Mouse (Mus musculus) megakaryocyte progenitor cell, adult 5-6 weeks (primary cell): ENCODE measurements around the gene Slc22a21. TPM values are rescaled to one million over a fixed set of nuclear protein-coding genes. Genes with fewer than 3 reads are reported as not detected.

ENCODE experiments used
- ATAC-seq: replicated peaks from 2 replicates; pipeline ENCODE4 v1.8.0; 2016; ENCODE audit warnings: mild to moderate bottlenecking, moderate TSS enrichment, inconsistent platforms; ENCODE audit not compliant: poor library complexity
- total RNA-seq, 2 experiments: library from RNA; stranded (forward) in 1 of 2; stranded (reverse) in 1 of 2; fragments of 157-497, 149-512 nt in 1 of 2; fragments of 200-1000 nt in 1 of 2; gene quantifications; 2 replicates each; pipeline versions ENCODE4 v1.2.3 to v1.2.4; 2015 to 2017

Slc22a21 gene
- total RNA-seq, 2 experiments from 2014 or later, result 0.71 to 3.0 TPM

DNA sequence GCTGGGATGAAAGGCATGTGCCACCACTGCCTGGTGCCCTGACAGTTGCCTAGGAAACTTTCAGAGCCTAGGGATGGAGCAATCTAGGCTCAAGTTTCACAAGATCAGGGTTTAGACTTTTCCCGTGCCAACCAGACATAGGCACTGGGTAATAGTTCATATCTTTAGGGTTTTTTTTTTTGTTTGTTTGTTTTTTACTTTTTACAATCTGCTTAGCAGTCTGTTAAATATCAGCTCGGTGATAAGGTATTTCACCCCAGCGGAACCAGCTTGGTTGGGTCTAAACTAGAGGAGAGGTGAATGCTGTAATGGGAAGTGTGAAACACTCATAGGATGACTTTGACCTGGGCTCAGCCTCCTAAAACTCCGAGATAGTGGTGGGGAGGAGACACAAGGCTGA lies 69.1 kb downstream of the Slc22a21 start:
- ATAC-seq, result no peak

DNA sequence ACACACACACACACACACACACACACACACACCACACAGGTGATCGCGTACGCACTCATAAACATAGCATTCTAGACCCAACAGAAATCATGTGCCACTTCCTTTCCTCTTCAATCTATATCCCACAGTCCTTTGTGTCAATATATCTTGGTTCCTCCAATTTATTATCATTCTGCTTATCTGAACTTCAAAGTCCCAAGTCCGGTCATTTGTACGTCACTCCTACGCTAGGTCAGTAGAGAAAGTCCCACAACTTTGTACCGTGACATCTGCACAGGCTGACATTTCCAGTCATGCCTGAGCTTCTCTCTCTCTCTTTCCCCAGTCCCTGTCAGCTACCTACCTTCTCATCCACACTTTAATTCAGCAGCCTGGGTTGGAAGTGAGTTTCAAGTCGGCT lies 71.4 kb downstream of the Slc22a21 start:
- no peak for ATAC-seq

DNA sequence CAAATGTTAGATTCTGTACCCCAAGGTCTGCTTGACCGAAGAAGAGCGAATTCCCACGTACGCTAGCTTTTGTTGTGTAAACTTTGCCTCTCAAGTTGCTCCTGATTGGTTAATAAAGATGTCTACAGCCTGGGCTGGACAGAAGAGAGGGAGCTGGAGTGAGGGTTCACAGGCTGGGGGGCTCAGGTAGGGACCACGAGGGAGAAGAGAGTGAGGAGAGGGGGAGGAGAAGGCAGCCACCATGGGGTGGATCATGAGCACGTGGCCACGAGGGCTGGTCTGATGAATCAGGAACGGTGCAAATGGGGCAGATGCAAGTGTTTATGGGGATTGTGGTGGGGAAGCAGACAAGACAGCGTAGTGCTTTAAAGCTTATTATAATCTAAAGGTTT lies 75.6 kb downstream of the Slc22a21 start:
- ATAC-seq, result no peak

DNA sequence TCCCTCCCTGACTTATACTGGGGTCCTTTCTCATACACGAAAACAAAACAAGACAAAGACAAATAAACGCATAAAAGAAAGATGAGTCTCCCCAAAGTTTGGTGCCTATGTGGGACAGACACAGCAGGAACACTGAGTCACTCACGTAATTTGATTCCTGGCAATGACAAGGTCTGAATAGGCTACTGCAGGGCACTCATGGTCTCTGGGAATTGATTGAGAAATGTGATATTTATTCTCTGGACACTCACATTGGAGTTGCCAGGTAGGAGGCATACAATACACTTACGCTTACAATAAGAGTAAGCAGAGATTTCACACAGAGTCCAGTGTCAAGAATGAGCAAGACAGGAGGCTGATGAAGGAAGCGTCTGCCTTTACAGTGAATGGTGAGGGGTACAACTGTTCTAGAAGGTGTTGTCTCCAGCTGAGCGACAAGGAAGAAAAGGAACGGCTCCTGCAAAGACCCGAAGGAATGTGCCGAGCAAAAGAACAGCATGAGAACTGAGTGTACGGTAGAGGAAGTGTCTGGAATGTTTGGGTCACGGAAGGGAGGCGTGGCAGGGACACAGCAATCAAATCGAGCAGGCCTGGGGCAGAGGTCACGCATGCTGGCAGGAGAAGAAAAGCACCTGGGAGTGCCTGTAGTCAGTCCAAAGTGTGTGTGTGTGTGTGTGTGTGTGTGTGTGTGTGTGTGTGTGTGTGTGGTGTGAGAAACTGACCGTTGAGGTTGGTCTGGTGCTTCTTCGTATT lies 76.2 kb downstream of the Slc22a21 start:
- ATAC-seq, result no peak

DNA sequence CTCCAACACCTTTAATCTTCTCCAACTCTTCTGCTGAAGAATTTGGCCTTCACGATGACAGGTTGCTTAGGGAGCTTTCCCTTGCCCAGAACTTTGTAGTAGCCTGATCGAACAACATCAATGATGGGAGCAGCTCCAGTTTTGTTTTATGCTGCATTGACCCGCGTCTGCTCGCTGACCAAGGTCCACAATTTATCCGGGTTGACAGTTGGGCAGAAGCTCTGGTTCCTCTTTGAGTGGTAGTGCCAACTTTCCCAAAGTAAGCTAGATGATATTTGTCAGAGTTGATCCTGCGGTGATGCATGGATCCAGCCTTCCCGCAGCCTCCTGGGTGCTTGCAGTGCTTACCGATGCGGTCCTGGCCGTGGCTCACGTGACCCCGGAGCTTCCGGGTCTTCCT lies 77.4 kb downstream of the Slc22a21 start:
- ATAC-seq, result no peak

DNA sequence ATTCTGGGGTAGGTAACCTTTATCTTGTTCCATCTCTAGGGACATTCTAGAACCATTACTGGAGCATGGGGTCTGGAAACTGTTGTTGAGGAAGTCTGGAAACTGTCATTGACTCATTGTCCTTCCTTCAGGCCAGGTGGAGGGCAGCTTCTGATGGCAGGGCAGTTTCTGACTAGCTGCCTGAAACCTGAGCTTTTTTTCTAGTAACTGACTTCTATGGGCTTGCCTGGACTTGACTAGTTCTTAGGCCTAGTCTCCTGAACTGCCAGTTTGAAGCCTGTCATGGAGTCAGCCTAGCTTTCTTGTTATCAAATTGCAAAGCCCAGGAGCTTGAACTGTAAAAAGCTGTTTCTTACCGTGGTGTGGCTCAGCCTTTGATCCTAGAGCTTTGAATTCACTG lies 79.1 kb downstream of the Slc22a21 start:
- no peak for ATAC-seq

DNA sequence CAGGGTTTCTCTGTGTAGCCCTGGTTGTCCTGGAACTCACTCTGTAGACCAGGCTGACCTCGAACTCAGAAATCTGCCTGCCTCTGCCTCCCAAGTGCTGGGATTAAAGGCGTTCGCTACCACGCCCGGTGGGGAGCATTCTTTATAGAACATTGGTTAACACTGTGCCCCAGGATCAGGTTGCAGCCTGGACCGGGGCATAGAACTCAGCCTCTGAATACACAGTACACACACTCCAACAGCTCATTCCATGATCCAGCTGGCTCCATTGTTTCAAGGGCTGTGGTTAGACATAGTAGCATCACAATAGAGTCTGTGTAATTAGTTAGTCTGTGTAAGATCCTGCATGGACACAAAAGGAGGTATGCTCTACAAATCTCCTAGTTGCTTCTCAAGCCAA lies 80.2 kb downstream of the Slc22a21 start:
- no peak for ATAC-seq

Other genes starting within 250 kb of the Slc22a21 start
- gene Irf1, start 210.3 kb downstream of the Slc22a21 start, total RNA-seq (2015), result 25.0 and 29.8 TPM in 2 replicates
- 32.9 and 46.8 TPM in 2 replicates for gene Irf1, start 210.3 kb downstream of the Slc22a21 start, total RNA-seq (2017)
- not detected in 2 replicates for gene Gm17334, start 207.1 kb downstream of the Slc22a21 start, total RNA-seq (2015)
- gene Gm17334, start 207.1 kb downstream of the Slc22a21 start, total RNA-seq (2017), result 0.37 TPM in 1 of 2 replicates, not detected in the other
- 0.93 and 2.4 TPM in 2 replicates for gene Gm12216, start 121.1 kb downstream of the Slc22a21 start, total RNA-seq (2015)
- 0.21 and 2.2 TPM in 2 replicates for gene Gm12216, start 121.1 kb downstream of the Slc22a21 start, total RNA-seq (2017)
- 8.3 and 11.3 TPM in 2 replicates for gene Slc22a5, start 88.7 kb downstream of the Slc22a21 start, total RNA-seq (2015)
- 8.0 and 12.7 TPM in 2 replicates for gene Slc22a5, start 88.7 kb downstream of the Slc22a21 start, total RNA-seq (2017)
- gene Slc22a4, start 47.8 kb upstream of the Slc22a21 start, total RNA-seq (2015), result 22.2 and 23.6 TPM in 2 replicates
- 15.3 and 22.6 TPM in 2 replicates for gene Slc22a4, start 47.8 kb upstream of the Slc22a21 start, total RNA-seq (2017)
- gene Pdlim4, start 88.7 kb upstream of the Slc22a21 start, total RNA-seq (2015), result not detected in 2 replicates
- 0.17 TPM in 1 of 2 replicates, not detected in the other for gene Pdlim4, start 88.7 kb upstream of the Slc22a21 start, total RNA-seq (2017)
- gene P4ha2, start 119.8 kb upstream of the Slc22a21 start, total RNA-seq (2015), result 0.05 and 0.15 TPM in 2 replicates
- gene P4ha2, start 119.8 kb upstream of the Slc22a21 start, total RNA-seq (2017), result 0.21 and 0.44 TPM in 2 replicates